Mouse (Mus musculus) monocyte, adult 5-6 weeks (primary cell): Measurements from ENCODE around the gene Atp13a4. TPM values are rescaled to one million over a fixed set of nuclear protein-coding genes. Genes with fewer than 3 reads are reported as not detected.
A peak's percentile ranks its signal among the peaks of the same experiment; 100 is the strongest.

Experiments used
- ATAC-seq: fragments of 153-309, 156-312 bp; replicated peaks from 2 replicates; pipeline ENCODE4 v1.8.0; 2017; ENCODE audit warnings: mild to moderate bottlenecking; ENCODE audit not compliant: low TSS enrichment, insufficient number of reproducible peaks, severe bottlenecking, poor library complexity, low FRiP score
- total RNA-seq: library from RNA; stranded (forward); fragments of 200-1000, 200-491, 200-594 nt; gene quantifications from 3 replicates; pipeline ENCODE4 v1.2.3, GENCODE M21; 2017

Gene Atp13a4
- total RNA-seq, 1 experiment from 2014 or later, result 0.48 TPM

GRCm38 (mm10) chr16:29504198-29504597 lies 40.5 kb downstream of the Atp13a4 start:
- ATAC-seq, result no peak

- no peak for ATAC-seq
These were observed 53.6 kb downstream of the Atp13a4 start for GRCm38 (mm10) chr16:29491031-29491430.

GRCm38 (mm10) chr16:29481439-29481838 lies 63.2 kb downstream of the Atp13a4 start:
- ATAC-seq, result no peak

GRCm38 (mm10) chr16:29480396-29480795 lies 64.3 kb downstream of the Atp13a4 start:
- no peak for ATAC-seq

GRCm38 (mm10) chr16:29463798-29464197 lies 80.9 kb downstream of the Atp13a4 start:
- no peak for ATAC-seq

GRCm38 (mm10) chr16:29459331-29459730 lies 85.3 kb downstream of the Atp13a4 start:
- no peak for ATAC-seq

- ATAC-seq, result no peak
These were observed 87.8 kb downstream of the Atp13a4 start for GRCm38 (mm10) chr16:29456851-29457250.

GRCm38 (mm10) chr16:29453282-29453681 lies 91.4 kb downstream of the Atp13a4 start:
- no peak for ATAC-seq

GRCm38 (mm10) chr16:29451706-29452105 lies 93.0 kb downstream of the Atp13a4 start:
- ATAC-seq, result 0 out of 2 replicates have a peak, but pooled peaks have one; percentile 35

GRCm38 (mm10) chr16:29442126-29442525 lies 102.5 kb downstream of the Atp13a4 start:
- no peak for ATAC-seq

- ATAC-seq, result no peak
These were observed 103.2 kb downstream of the Atp13a4 start for GRCm38 (mm10) chr16:29441405-29441985.

- ATAC-seq, result no peak
These were observed 106.6 kb downstream of the Atp13a4 start for GRCm38 (mm10) chr16:29438045-29438444.

GRCm38 (mm10) chr16:29435746-29436145 lies 108.9 kb downstream of the Atp13a4 start:
- no peak for ATAC-seq

GRCm38 (mm10) chr16:29434712-29435111 lies 110.0 kb downstream of the Atp13a4 start:
- no peak for ATAC-seq

- no peak for ATAC-seq
These were observed 129.8 kb downstream of the Atp13a4 start for GRCm38 (mm10) chr16:29414822-29415221.

- ATAC-seq, result no peak
These were observed 137.3 kb downstream of the Atp13a4 start for GRCm38 (mm10) chr16:29407319-29407718.

GRCm38 (mm10) chr16:29399079-29399478 lies 145.6 kb downstream of the Atp13a4 start:
- no peak for ATAC-seq

GRCm38 (mm10) chr16:29384781-29385180 lies 159.9 kb downstream of the Atp13a4 start:
- ATAC-seq, result no peak

- no peak for ATAC-seq
These were observed 166.2 kb downstream of the Atp13a4 start, which contains the start of gene Atp13a5 for GRCm38 (mm10) chr16:29378458-29378857. Gene Atp13a5 (minus strand): TSS chr16:29378732.

GRCm38 (mm10) chr16:29374636-29375035 lies 170.0 kb downstream of the Atp13a4 start:
- no peak for ATAC-seq
